Mouse (Mus musculus) hindbrain, embryonic 11.5 days (tissue): ENCODE results near the gene Clrn2. TPM values are rescaled to one million over a fixed set of nuclear protein-coding genes. Genes with fewer than 3 reads are reported as not detected.
"Not testable (repeated sequence)": the region's sequence is repeated elsewhere in the genome, so short reads cannot be mapped to it uniquely, and the experiment has no call there.

Experiments used
- ATAC-seq: fragments of 200-750 bp; cut with Nextera tagmentation; 2 replicates; pipeline ENCODE4 v1.8.0; 2017; ENCODE audit warnings: mild to moderate bottlenecking, moderate TSS enrichment, moderate library complexity; ENCODE audit not compliant: low FRiP score
- DNase-seq: peaks from one replicate; pipeline ENCODE4 v3.0.0-alpha.2; 2015; ENCODE audit warnings: low spot score
- H3K27ac ChIP-seq: fragments of 300-500 bp; sonication (generic); 2 replicates; pipeline ENCODE4 v1.5.1; 2014; ENCODE audit warnings: mild to moderate bottlenecking, low read depth, low read length
- H3K27me3 ChIP-seq: fragments of 300-500 bp; sonication (generic); 2 replicates; pipeline ENCODE4 v1.6.1; 2014; ENCODE audit warnings: mild to moderate bottlenecking, low read length, moderate library complexity, mixed read lengths; ENCODE audit not compliant: control insufficient read depth, insufficient read depth
- H3K36me3 ChIP-seq: fragments of 300-500 bp; sonication (generic); 2 replicates; pipeline ENCODE4 v1.6.1; 2014; ENCODE audit warnings: mild to moderate bottlenecking, low read length, moderate library complexity, mixed read lengths; ENCODE audit not compliant: control insufficient read depth, insufficient read depth
- H3K4me1 ChIP-seq: fragments of 300-500 bp; sonication (generic); replicated peaks from 2 replicates; pipeline ENCODE4 v1.6.1; 2014; ENCODE audit warnings: low read length, mixed read lengths; ENCODE audit not compliant: control insufficient read depth, insufficient read depth
- H3K4me2 ChIP-seq: fragments of 300-500 bp; sonication (generic); replicated peaks from 2 replicates; pipeline ENCODE4 v1.6.1; 2014; ENCODE audit warnings: mild to moderate bottlenecking, low read depth, low read length
- H3K4me3 ChIP-seq: fragments of 300-500 bp; sonication (generic); 2 replicates; pipeline ENCODE4 v1.5.1; 2014; ENCODE audit warnings: low read depth, low read length
- H3K9ac ChIP-seq: fragments of 300-500 bp; sonication (generic); 2 replicates; pipeline ENCODE4 v1.6.1; 2014; ENCODE audit warnings: low read depth, low read length
- H3K9me3 ChIP-seq: fragments of 300-500 bp; sonication (generic); 2 replicates; pipeline ENCODE4 v1.6.1; 2016; ENCODE audit warnings: low read length; ENCODE audit not compliant: control insufficient read depth
- WGBS: fragments of 180-500 bp; shearing (Covaris S2); extraction: QIAGEN DNeasy Blood & Tissue Kit; methylation state at CpG from one replicate; pipeline ENCODE4 v1.1.7; 2014; 5-methylcytosine and 5-hydroxymethylcytosine counted together
- polyA plus RNA-seq: library from polyadenylated mRNA; unstranded; fragments of >200 nt; fragmentation: Nextera tagmentation; extraction: Ambion mirVana; gene quantifications from 2 replicates; pipeline ENCODE4 v1.2.1, GENCODE M21; 2014

Clrn2 gene
- polyA plus RNA-seq: not detected in 2 replicates

- H3K9ac ChIP-seq: no peak within 1 kb of the TSS
- DNase-seq (no peak), ATAC-seq (no peak)
- H3K4me3 ChIP-seq: no peak within 1 kb of the TSS
- no peaks in the 10 kb centered on the region for H3K36me3 ChIP-seq
- H3K27ac ChIP-seq: no peak within 1 kb of the TSS
- WGBS: 65% methylated on average over 6 of the region's 6 CpGs
- H3K4me1 ChIP-seq: peaks cover 5% of the 10 kb centered on the region; the same call in 1 of the 2 replicates
- H3K27me3 ChIP-seq: no peaks in the 10 kb centered on the region
- H3K9me3 ChIP-seq: no peaks in the 10 kb centered on the region
- H3K4me2 ChIP-seq: no peak within 1 kb of the TSS
These were observed at the start of gene Clrn2 for GRCm38 (mm10) chr5:45453451-45453850. Gene Clrn2 (plus strand): TSS chr5:45453751.

- Histone ChIP-seq H3K27ac (no peak overlapping the region), H3K9me3 (no peaks in the 10 kb centered on the region), H3K36me3 (no peaks in the 10 kb centered on the region), H3K4me3 (no peak overlapping the region), H3K27me3 (no peaks in the 10 kb centered on the region), H3K4me1 (no peaks in the 10 kb centered on the region), H3K4me2 (no peak overlapping the region), H3K9ac (no peak overlapping the region)
- WGBS: 88% methylated on average over 2 of the region's 2 CpGs
- no peak for ATAC-seq
- DNase-seq: no peak
These were observed 47.4 kb upstream of the Clrn2 start for GRCm38 (mm10) chr5:45406129-45406528.

- DNase-seq (no peak), ATAC-seq (no peak)
- Histone ChIP-seq H3K4me3 (no peak overlapping the region), H3K4me2 (no peak overlapping the region), H3K4me1 (no peaks in the 10 kb centered on the region), H3K9me3 (no peaks in the 10 kb centered on the region), H3K9ac (no peak overlapping the region), H3K36me3 (no peaks in the 10 kb centered on the region), H3K27ac (no peak overlapping the region), H3K27me3 (no peaks in the 10 kb centered on the region)
- 85% methylated on average over 3 of the region's 3 CpGs for WGBS
These were observed 37.1 kb upstream of the Clrn2 start for GRCm38 (mm10) chr5:45416478-45416877.

GRCm38 (mm10) chr5:45417859-45418443 is 35.6 kb upstream of the Clrn2 start:
- no peak overlapping the region for H3K27ac ChIP-seq
- H3K27me3 ChIP-seq: no peaks in the 10 kb centered on the region
- no peaks in the 10 kb centered on the region for H3K36me3 ChIP-seq
- H3K4me3 ChIP-seq: no peak overlapping the region
- no peak overlapping the region for H3K4me2 ChIP-seq
- no peaks in the 10 kb centered on the region for H3K4me1 ChIP-seq
- no peaks in the 10 kb centered on the region for H3K9me3 ChIP-seq
- WGBS: 83% methylated on average over 3 of the region's 3 CpGs
- no peak for DNase-seq
- ATAC-seq: no peak
- H3K9ac ChIP-seq: no peak overlapping the region

- 77% methylated on average over 10 of the region's 10 CpGs for WGBS
- Histone ChIP-seq H3K9me3 (no peaks in the 10 kb centered on the region), H3K27ac (no peak overlapping the region), H3K4me3 (no peak overlapping the region), H3K4me1 (no peaks in the 10 kb centered on the region), H3K27me3 (no peaks in the 10 kb centered on the region), H3K4me2 (no peak overlapping the region), H3K9ac (no peak overlapping the region), H3K36me3 (no peaks in the 10 kb centered on the region)
- ATAC-seq: peak; percentile 63; the same call in 1 of the 2 replicates
- peak; percentile 31 for DNase-seq
These were observed 33.5 kb upstream of the Clrn2 start for GRCm38 (mm10) chr5:45419841-45420638.

- 75% methylated on average over 12 of the region's 12 CpGs for WGBS
- Histone ChIP-seq H3K4me1 (no peaks in the 10 kb centered on the region), H3K4me3 (no peak overlapping the region), H3K9ac (no peak overlapping the region), H3K27me3 (no peaks in the 10 kb centered on the region), H3K36me3 (no peaks in the 10 kb centered on the region), H3K9me3 (no peaks in the 10 kb centered on the region), H3K4me2 (no peak overlapping the region), H3K27ac (no peak overlapping the region)
- DNase-seq: no peak
- ATAC-seq: no peak
These were observed 31.4 kb upstream of the Clrn2 start for GRCm38 (mm10) chr5:45421881-45422844.

GRCm38 (mm10) chr5:45424021-45424886 is 29.3 kb upstream of the Clrn2 start:
- H3K27ac ChIP-seq: no peak overlapping the region
- no peak overlapping the region for H3K9ac ChIP-seq
- peak; percentile 78 for ATAC-seq
- no peak overlapping the region for H3K4me3 ChIP-seq
- H3K36me3 ChIP-seq: no peaks in the 10 kb centered on the region
- no peaks in the 10 kb centered on the region for H3K9me3 ChIP-seq
- no peaks in the 10 kb centered on the region for H3K27me3 ChIP-seq
- no peak overlapping the region for H3K4me2 ChIP-seq
- no peaks in the 10 kb centered on the region for H3K4me1 ChIP-seq
- peak; percentile 79 for DNase-seq
- WGBS: 38% methylated on average over 8 of the region's 8 CpGs

GRCm38 (mm10) chr5:45425771-45426170 is 27.8 kb upstream of the Clrn2 start:
- H3K4me3 ChIP-seq, H3K27ac ChIP-seq: not testable (repeated sequence)
- 51% methylated on average over 1 of the region's 1 CpGs for WGBS

More at GRCm38 (mm10) chr5:45425771-45426170, 27.8 kb upstream of the Clrn2 start:
- H3K4me1 ChIP-seq, ATAC-seq, H3K9ac ChIP-seq, H3K36me3 ChIP-seq, H3K4me2 ChIP-seq, H3K27me3 ChIP-seq, H3K9me3 ChIP-seq, DNase-seq: not testable (repeated sequence)
